Mouse (Mus musculus): ENCODE data around the gene Cdk6.
A peak's percentile ranks its signal among the peaks of the same experiment; 100 is the strongest.

Gene Cdk6

GRCm38 (mm10) chr5:3483054-3483722 is 141.9 kb downstream of the Cdk6 start:
- DNase-seq (ENCODE audit: low spot score): no peak

DNA sequence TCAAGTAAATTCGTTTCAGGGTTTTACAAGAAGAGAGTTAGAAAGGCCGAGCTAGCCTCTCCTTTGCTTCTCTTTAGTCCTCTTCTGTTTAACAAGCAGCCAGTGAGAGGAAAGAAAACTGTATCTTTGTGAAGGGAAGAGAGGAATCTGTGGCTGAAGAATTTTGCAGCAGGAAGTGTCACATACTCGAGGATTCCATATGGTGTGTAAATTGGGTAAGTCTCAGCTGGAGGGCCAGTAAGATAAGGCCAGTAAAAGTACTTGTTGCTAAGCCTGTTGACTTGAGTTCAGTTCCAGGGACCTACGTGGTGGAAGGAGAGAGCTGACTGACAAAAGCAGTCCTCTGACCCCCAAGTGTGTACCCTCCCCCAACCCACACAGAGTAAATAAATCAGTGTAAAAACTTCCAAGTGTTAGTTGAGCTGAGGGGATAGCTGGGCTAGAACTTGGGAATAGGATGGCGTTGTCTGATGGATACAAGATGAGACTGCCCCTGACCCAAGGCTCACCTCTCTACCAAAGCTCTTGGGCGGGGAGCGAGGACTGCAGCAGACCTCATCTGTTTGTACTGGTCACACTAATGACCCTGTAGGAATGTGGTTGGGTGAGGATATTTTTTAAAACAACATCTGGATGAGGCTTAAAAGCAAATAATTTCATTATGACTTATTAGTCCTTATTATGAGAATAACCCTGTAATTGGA is 145.4 kb downstream of the Cdk6 start:
- DNase-seq (ENCODE audit: low spot score): no peak

- no peak for DNase-seq (ENCODE audit: low spot score)
Observed at GRCm38 (mm10) chr5:3488146-3488774, 147.0 kb downstream of the Cdk6 start.

DNA sequence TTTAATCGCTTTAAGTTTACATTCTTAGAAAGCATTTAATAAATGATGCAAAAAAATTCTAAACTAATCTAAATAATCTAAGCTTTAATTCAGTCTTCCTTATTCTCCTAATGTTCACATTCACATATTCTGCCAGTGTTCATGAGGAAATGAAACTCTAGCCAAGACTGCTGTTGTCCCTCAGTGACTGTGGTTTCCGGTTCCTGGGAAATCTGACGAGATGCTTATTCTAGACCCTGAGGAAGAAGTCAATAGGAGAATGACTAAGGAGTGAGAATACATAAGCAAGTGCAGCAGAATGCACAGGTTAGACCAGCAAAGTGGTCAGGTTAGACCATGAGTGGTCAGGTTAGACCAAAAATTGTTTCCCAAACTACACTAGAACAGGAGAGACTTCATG is 149.1 kb downstream of the Cdk6 start:
- no peak for DNase-seq (ENCODE audit: low spot score)

GRCm38 (mm10) chr5:3491084-3491483 is 149.8 kb downstream of the Cdk6 start:
- DNase-seq (ENCODE audit: low spot score): peak; percentile 52

GRCm38 (mm10) chr5:3491883-3492282 is 150.6 kb downstream of the Cdk6 start:
- no peak for DNase-seq (ENCODE audit: low spot score)

GRCm38 (mm10) chr5:3492776-3493636 is 151.7 kb downstream of the Cdk6 start:
- DNase-seq (ENCODE audit: low spot score): no peak

GRCm38 (mm10) chr5:3493968-3494367 is 152.7 kb downstream of the Cdk6 start:
- no peak for DNase-seq (ENCODE audit: low spot score)

DNA sequence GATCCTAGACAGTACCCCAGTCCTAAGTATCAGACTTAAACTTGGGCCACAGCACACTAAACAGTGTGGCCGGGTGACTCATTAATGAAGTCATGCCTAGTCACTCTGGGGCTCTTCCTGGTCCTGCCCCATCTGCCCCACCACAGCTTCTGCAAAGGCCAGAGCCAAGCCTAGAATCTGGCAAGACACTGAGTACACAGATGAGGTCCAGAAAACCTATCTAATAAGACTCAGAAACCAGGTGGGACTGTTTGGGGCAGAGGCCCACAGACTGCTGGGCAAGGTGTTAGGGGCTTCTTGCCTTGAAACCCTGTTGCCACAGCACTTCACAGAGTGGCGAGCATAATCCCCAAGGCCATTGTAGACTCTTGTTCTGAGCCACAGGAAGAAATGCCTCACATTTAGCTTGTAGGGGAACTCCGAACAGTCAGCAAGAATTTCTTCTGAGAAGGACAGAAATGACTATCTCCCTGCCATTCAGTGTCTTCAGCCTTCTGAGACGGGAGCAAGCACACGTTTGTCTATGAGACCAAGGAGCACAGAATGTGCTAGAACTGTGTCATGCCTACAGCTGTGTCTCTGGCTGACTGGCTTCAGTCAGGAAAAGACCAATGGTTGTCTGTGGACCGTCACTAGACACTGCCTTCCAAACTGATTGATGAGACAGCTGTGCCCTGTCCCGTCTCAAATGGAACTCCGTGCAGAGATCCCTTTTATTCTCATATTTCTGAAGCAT is 153.3 kb downstream of the Cdk6 start:
- DNase-seq (ENCODE audit: low spot score): no peak

GRCm38 (mm10) chr5:3497505-3497925 is 156.2 kb downstream of the Cdk6 start:
- DNase-seq (ENCODE audit: low spot score): no peak

- no peak for DNase-seq (ENCODE audit: low spot score)
Observed at GRCm38 (mm10) chr5:3500298-3500697, 159.0 kb downstream of the Cdk6 start.

- DNase-seq (ENCODE audit: low spot score): no peak
Observed at GRCm38 (mm10) chr5:3500957-3501563, 159.8 kb downstream of the Cdk6 start.

GRCm38 (mm10) chr5:3501564-3502001 is 160.3 kb downstream of the Cdk6 start:
- DNase-seq (ENCODE audit: low spot score): no peak

- DNase-seq (ENCODE audit: low spot score): peak; percentile 44
Observed at GRCm38 (mm10) chr5:3502610-3503350, 161.5 kb downstream of the Cdk6 start.

DNA sequence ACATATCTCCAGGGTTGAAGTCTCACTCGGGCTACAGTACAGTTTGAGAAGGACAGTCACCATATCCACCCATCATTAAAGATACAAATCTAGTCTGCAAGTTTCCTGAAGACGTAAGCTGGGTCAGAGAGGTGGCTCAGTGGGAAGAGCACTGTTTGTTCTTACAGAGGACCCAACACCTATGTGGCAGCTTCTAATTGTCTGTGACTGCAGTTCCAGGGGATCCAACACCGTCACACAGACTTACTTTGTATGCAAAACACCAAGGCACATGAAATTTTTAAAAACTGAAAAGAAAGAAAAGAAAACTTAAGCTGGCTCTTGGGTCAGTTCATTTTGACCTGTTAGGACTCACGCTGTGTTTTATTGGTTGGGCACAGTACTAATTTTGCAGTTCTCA is 162.1 kb downstream of the Cdk6 start:
- DNase-seq (ENCODE audit: low spot score): no peak

- no peak for DNase-seq (ENCODE audit: low spot score)
Observed at GRCm38 (mm10) chr5:3503836-3504323, 162.6 kb downstream of the Cdk6 start.

DNA sequence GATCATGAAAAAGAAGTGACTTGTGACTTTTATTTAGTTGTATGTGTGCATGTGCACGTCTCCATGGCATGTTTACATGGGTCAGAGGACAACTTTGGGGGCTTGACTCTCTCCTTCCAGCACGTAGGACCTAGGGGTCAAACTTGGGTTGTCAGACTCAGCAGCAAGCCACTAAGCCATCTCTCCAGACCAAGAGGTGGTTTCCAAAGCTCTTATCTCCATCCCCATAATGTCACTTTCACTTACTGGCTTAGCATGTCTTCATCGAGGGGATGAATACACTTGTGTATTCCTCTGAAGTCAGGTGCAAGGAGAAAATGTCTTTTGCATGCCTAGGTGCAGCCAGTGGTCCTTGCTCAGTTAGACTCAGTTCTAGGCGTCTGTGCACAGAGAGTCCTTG is 163.2 kb downstream of the Cdk6 start:
- no peak for DNase-seq (ENCODE audit: low spot score)

GRCm38 (mm10) chr5:3505553-3505952 is 164.3 kb downstream of the Cdk6 start:
- DNase-seq (ENCODE audit: low spot score): no peak

GRCm38 (mm10) chr5:3508480-3509381 is 167.4 kb downstream of the Cdk6 start:
- no peak for DNase-seq (ENCODE audit: low spot score)
